Mouse (Mus musculus): ENCODE measurements at regions not wholly inside any gene's neighbourhood (a gene's known extent, or its start where the extent isn't known, plus 50 kb on each side); places are given as distances from the start of the nearest gene placed in this dataset.

GRCm38 (mm10) chr14:54185265-54185830, 68.6 kb downstream of the Dad1 start:
- DNase-seq (ENCODE audit: low spot score in 2 of 2): no peak

DNA sequence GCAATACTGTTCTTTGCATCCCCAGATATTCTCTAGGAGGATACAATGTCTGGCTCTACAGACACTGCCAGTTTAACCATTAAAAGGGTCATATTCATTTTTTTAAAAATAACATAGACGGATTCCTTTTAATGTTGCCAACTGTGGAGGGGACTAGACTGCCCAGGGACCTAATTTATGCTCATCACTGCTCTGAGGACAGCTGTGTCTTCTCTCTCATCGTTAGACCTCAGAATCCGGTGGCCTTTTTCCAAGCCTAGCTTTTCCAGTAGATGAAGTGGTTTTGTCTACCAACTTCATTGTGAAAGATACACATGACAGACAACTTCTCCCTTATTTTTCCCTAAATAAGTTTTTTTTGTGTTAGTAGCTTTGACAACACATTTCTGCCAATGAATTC, 70.0 kb downstream of the Dad1 start:
- no peak for DNase-seq (ENCODE audit: low spot score in 2 of 2)

DNA sequence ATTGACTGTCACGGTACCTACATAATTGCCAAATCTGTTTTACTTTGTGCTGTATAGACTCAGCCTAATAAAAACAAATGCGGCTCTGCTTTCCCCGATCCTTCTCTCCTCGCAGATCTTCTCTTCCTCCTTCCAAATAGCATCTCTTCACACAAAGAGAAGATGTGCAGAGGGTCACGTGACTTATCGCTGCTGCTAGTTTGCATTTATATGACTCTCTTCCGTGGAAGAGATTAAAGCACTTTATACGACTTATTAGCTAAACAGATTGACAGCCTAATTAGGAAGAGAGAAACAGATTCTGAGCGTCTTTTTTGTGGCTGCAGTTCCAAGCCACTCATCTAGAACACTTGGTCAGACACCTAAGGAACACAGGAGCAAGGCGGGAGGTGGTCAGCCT, 71.1 kb downstream of the Dad1 start:
- DNase-seq (ENCODE audit: low spot score in 2 of 2): no peak

- no peak for DNase-seq (ENCODE audit: low spot score in 2 of 2)
Observed at GRCm38 (mm10) chr14:54181306-54181705, 72.6 kb downstream of the Dad1 start.

GRCm38 (mm10) chr14:54180754-54181153, 73.2 kb downstream of the Dad1 start:
- no peak for DNase-seq (ENCODE audit: low spot score in 2 of 2)

DNA sequence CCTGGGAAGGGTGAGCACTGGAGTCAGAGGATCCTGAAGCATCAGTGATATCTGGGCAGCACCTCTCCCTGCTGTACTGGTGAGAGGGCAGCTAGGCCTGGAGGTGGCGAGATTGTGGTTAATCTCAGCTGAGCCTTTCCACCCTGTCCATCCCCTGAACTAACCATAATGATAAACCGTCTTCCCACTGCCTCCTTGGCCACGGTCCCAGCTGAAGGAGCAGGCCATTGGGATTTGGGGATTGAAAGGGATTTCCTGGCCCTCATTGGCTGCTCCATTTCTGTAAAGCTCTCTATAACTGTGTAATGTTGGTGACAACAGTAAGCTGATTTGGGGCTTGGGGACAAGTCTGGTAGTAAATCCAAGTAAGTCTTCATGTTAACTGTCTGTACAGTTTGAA, 73.6 kb downstream of the Dad1 start:
- DNase-seq (ENCODE audit: low spot score in 2 of 2): no peak

- DNase-seq (ENCODE audit: low spot score in 2 of 2): no peak
Observed at GRCm38 (mm10) chr14:54178856-54179255, 75.0 kb downstream of the Dad1 start.

DNA sequence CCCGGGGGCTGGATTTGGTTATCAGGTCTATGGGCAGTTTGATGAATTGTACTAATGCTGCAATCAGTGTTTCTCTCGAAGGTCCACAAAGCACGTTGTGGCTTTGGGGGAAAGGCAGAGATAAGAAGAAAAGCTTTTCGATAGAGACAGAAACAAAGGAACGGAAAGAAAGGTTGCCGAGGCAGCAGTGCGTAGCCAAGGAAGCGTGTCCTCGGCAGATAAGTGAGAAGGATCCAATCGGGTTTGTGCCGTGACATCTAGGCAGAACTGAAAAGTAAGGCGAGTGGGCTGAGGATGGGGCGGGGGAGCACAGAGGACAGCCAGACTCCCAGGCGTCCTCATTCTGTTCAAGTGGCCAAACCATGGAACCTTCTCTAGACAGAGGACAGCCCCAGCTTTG, 77.4 kb downstream of the Dad1 start:
- no peak for DNase-seq (ENCODE audit: low spot score in 2 of 2)

GRCm38 (mm10) chr14:54175476-54175875, 78.4 kb downstream of the Dad1 start:
- no peak for DNase-seq (ENCODE audit: low spot score in 2 of 2)

DNA sequence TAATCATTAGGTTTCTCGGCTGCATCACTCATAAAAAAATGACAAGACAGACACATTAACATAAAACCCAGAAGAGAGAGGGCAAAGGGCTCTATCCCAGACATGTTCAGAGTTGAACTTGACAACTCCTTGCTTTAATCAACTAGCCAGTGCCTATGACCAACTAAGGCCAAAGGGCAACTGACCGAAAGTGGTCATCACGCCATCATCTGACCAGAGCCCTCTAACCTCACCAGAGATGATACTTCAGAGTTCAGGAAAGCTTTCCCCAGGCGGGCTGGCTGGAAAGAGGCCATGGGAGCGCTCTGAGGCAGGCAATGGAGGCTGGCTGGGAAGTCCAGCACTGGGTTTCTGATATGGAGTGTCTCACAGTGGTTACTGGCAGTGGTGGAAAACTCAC, 80.6 kb downstream of the Dad1 start:
- no peak for DNase-seq (ENCODE audit: low spot score in 2 of 2)

- DNase-seq (ENCODE audit: low spot score in 2 of 2): no peak
Observed at GRCm38 (mm10) chr14:54169254-54169653, 84.7 kb downstream of the Dad1 start.

DNA sequence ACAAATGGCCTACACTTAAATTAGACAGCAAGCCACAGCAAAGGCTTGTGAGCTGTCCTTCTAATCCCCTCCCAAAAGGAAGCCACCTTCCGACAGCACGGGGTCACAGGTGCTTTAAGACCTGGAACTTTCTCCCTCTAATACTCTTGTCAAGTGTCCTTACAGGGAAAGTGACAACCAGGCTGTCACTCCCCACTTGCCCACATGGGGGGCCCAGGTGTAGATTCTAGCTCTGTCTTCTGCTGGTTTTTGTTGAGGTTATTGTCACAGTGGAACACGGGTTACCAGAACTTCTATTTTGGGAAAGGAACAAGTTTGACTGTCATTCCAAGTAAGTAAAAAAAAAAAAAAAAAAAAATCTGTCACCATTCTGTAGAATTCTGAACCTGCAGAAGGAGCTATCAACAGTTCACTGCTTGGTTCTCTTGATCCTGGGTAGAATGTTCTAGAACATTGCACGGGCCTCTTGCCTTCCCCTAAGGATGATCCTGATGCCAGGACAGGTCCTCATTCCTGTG, 85.4 kb downstream of the Dad1 start:
- DNase-seq (ENCODE audit: low spot score in 2 of 2): no peak

- no peak for DNase-seq (ENCODE audit: low spot score in 2 of 2)
Observed at GRCm38 (mm10) chr14:54166057-54166456, 87.8 kb downstream of the Dad1 start.

GRCm38 (mm10) chr14:54164874-54165273, 89.0 kb downstream of the Dad1 start:
- DNase-seq (ENCODE audit: low spot score in 2 of 2): no peak

GRCm38 (mm10) chr14:54161916-54162315, 92.0 kb downstream of the Dad1 start:
- DNase-seq (ENCODE audit: low spot score in 2 of 2): no peak

GRCm38 (mm10) chr14:54161206-54161605, 92.7 kb downstream of the Dad1 start:
- DNase-seq (ENCODE audit: low spot score in 2 of 2): no peak

- no peak for DNase-seq (ENCODE audit: low spot score in 2 of 2)
Observed at GRCm38 (mm10) chr14:54159816-54160215, 94.1 kb downstream of the Dad1 start.

DNA sequence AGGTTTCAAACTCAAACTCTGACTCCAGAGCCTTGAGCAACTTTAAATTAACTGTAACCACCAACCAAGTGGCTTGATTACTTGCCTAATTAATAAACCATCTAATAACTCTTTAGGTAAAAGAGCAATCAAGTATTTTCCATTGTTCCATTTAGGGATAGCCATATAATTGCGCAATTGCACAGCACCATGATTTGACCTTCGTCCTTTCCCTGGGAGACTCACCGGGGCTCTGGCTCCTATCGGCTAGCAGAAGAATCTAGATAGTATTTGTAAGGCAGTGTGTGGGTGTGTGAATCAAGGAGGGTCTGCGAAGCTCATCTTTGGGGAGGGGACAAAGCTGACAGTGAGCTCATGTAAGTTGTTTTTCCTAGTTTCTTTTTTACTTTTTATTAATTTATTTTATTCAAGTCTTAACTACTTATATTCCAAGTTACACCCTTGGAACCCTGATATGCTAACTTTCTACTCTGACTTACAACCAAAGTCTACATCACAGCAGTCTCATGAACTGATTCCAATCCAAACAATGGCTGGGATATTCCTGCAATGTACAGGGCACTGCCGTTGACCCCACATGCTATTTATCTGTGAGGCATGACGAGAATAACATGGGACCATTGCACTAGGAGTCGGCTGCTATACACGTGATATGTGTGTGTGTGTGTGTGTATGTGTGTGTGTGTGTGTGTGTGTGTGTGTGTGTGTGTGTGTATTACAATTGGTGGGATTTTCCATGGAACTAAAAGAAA, 95.5 kb downstream of the Dad1 start:
- DNase-seq (ENCODE audit: low spot score in 2 of 2): no peak

DNA sequence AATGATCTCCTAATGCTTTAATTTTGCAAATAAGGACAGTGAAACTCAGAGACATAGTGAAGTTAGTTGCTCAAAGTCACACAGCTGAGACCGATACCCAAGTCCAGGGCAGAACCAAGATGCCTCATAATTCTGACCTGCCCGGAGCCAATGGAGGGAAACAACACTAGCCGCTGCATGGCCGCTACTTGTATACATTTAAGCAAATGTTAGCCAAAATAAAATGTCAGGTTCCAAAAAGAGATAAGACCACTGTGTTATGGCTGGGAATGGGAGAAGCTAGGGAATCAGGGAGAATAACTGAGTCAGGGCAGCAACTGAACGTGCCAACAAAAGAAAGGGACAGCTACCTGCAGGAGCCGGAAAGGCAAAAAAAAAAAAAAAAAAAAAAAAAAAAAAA, 97.4 kb downstream of the Dad1 start:
- DNase-seq (ENCODE audit: low spot score in 2 of 2): no peak

DNA sequence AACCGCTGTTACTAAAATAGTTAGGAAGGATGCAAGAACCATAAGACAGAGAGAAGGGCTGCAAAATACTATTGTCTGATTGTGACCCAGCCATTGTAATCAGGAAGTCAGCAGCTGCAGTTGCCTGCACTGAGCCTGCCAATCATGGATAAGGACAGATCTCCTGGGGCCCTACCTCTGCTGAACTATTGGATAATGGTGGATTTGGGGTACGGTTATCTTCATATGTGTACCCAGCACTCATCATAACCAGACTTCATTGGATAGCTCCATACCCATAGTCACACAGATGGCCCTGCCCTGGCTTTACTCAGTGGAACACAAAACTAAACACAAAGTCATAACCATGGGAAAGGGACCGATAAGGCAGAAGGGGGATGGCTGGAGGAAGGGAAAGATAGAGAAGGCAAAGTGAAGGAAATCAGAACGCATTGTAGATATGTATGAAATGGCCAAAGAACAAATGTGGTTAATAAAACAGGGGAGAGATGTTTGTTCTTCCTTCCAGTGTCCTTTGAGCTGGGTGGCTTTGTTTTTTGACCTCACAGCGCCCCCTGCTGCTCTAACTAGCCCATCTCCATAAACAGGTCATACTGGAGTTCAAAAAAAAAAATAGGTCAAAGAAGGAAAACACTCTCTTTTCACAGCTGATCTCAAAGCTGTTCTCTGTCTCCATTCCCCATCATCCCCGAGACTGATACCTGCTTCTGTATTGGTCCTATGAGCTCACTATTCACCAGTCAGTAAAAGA, 101.2 kb downstream of the Dad1 start:
- DNase-seq (ENCODE audit: low spot score in 2 of 2): peak in 1 of 2 experiments; percentile 63

DNA sequence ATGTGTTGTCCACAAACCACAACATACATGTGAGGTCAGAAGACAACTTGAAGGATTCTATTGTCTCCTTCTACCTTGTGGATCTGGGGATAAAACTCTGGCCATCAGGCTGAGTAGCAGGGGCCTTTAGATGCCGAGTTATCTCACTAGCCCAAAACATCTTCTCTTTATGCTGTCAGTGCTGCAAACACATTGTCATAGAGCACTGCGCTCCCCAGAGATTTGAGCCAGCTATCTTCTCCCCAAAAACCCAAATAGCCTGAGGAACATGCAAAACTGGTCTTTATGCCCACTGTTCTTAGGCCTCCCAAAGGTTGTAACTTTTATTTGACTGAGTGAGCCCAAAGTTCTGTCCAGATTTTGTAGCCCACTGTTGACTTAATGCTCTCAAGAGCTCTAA, 102.0 kb downstream of the Dad1 start:
- DNase-seq (ENCODE audit: low spot score in 2 of 2): no peak

- no peak for DNase-seq (ENCODE audit: low spot score in 2 of 2)
Observed at GRCm38 (mm10) chr14:54151272-54151671, 102.6 kb downstream of the Dad1 start.

DNA sequence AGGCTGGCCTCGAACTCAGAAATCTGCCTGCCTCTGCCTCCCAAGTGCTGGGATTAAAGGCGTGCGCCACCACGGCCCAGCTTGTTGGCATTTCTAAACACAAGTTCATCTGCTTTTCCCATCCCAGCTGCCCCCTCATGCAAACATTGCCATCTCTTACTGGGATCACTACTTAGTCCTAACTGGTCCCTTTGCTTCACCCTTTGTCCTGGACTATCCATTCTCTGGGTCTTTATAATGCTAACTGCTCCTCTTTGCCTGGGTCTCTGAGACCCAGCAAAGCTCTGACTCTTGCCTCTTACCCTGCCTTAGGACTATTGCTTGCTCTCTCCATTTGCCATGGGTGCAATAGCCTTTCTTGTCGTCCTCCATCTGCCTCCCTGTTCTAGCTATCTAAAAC, 103.7 kb downstream of the Dad1 start:
- no peak for DNase-seq (ENCODE audit: low spot score in 2 of 2)
